Mouse (Mus musculus): ENCODE data around the gene Tmppe.

- TF ChIP-seq CTCF (IDR thresholded peaks at IDR 0.05; ENCODE audit: low read depth, low read length) (no peak), POLR2A (IDR thresholded peaks at IDR 0.05; ENCODE audit: extremely low read depth, insufficient read depth, low read length) (no peak)
Observed at GRCm38 (mm10) chr9:114442893-114443292, 42.0 kb downstream of the Tmppe start.

Measured in liver, adult 2 months (tissue).